Mouse (Mus musculus) midbrain, embryonic 16.5 days (tissue): ENCODE measurements around the gene Srr. TPM values are rescaled to one million over a fixed set of nuclear protein-coding genes. Genes with fewer than 3 reads are reported as not detected.

Experiments
- ATAC-seq: fragments of 200-750 bp; cut with Nextera tagmentation; 2 replicates; pipeline ENCODE4 v1.8.0; 2017; ENCODE audit warnings: moderate TSS enrichment
- H3K27ac ChIP-seq: fragments of 300-500 bp; sonication (generic); 2 replicates; pipeline ENCODE4 v1.5.1; 2014; ENCODE audit warnings: mild to moderate bottlenecking, low read length, mixed read lengths
- H3K27me3 ChIP-seq: fragments of 300-500 bp; sonication (generic); 2 replicates; pipeline ENCODE4 v1.6.1; 2014; ENCODE audit warnings: low read depth, low read length, mixed read lengths; ENCODE audit not compliant: control insufficient read depth, insufficient read depth
- H3K36me3 ChIP-seq: fragments of 300-500 bp; sonication (generic); 2 replicates; pipeline ENCODE4 v1.6.1; 2014; ENCODE audit warnings: mild to moderate bottlenecking, low read length, moderate library complexity, mixed read lengths; ENCODE audit not compliant: control insufficient read depth, insufficient read depth
- H3K4me1 ChIP-seq: fragments of 300-500 bp; sonication (generic); 2 replicates; pipeline ENCODE4 v1.6.1; 2014; ENCODE audit warnings: mild to moderate bottlenecking, low read length, mixed read lengths; ENCODE audit not compliant: control insufficient read depth, insufficient read depth
- H3K4me2 ChIP-seq: fragments of 300-500 bp; sonication (generic); 2 replicates; pipeline ENCODE4 v1.6.1; 2014; ENCODE audit warnings: mild to moderate bottlenecking, low read length, mixed read lengths
- H3K4me3 ChIP-seq: fragments of 300-500 bp; sonication (generic); 2 replicates; pipeline ENCODE4 v1.5.1; 2014; ENCODE audit warnings: low read depth, mild to moderate bottlenecking, low read length, moderate library complexity, mixed read lengths
- H3K9ac ChIP-seq: fragments of 300-500 bp; sonication (generic); 2 replicates; pipeline ENCODE4 v1.6.1; 2014; ENCODE audit warnings: low read depth, low read length, mixed read lengths
- H3K9me3 ChIP-seq: fragments of 300-500 bp; sonication (generic); replicated peaks from 2 replicates; pipeline ENCODE4 v1.6.1; 2014; ENCODE audit warnings: mild to moderate bottlenecking, low read length, mixed read lengths; ENCODE audit not compliant: control insufficient read depth, poor library complexity, severe bottlenecking
- WGBS: fragments of 180-500 bp; shearing (Covaris S2); extraction: QIAGEN DNeasy Blood & Tissue Kit; methylation state at CpG from one replicate; pipeline ENCODE4 v1.1.7; 2014; 5-methylcytosine and 5-hydroxymethylcytosine counted together
- polyA plus RNA-seq: library from polyadenylated mRNA; unstranded; fragments of >200 nt; fragmentation: Nextera tagmentation; extraction: Ambion mirVana; gene quantifications from 2 replicates; pipeline ENCODE4 v1.2.1, GENCODE M21; 2015

Srr gene
- polyA plus RNA-seq, 1 experiment from 2014 or later, result 40.9 TPM

DNA sequence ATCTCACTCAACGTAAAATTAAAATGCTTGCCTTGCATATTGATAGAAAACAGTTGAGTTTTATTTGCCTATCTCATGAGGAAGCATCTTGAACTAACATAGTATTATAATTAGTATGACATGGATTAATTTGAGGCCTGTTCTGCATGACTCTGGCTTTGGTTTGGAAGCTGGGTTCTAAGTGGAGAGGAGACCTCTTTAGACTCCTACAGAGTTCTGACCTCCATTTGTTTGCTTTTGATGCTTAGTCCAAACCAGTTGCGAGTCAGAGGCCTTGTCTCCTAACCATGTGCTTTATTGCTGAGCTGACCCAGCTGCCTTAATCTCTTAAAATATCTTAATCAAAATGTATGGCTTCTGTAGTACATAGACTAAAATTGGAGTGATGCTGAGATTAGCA, 31.9 kb upstream of the Srr start:
- Histone ChIP-seq H3K4me3 (no peak overlapping the region), H3K4me1 (no peaks in the 10 kb centered on the region), H3K9me3 (no peaks in the 10 kb centered on the region), H3K36me3 (0 out of 2 replicates have a peak, but pooled peaks cover 3% of the 10 kb centered on the region), H3K27ac (no peak overlapping the region), H3K9ac (no peak overlapping the region), H3K27me3 (no peaks in the 10 kb centered on the region), H3K4me2 (no peak overlapping the region)
- WGBS, result 83% methylated on average over 2 of the region's 2 CpGs
- ATAC-seq, result no peak

DNA sequence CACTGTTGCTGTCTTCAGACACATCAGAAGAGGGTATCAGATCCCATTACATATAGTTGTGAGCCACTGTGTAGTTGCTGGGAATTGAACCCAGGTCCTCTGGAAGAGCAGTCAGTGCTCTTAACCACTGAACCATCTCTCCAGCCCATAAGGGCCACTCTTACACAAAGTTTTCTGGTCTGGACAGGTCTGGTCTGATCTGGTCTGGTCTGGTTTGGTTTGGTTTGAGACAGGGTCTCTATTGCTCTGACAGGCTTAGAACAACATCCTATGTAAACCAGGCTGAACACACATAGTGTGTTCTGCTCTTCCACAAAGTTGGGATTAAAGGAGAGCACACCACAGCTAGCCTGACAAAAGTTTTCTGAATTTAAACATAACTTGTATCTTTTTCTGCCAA, 30.3 kb upstream of the Srr start:
- Histone ChIP-seq H3K9ac (no peak overlapping the region), H3K9me3 (no peaks in the 10 kb centered on the region), H3K4me2 (no peak overlapping the region), H3K36me3 (0 out of 2 replicates have a peak, but pooled peaks cover 3% of the 10 kb centered on the region), H3K4me1 (no peaks in the 10 kb centered on the region), H3K4me3 (no peak overlapping the region), H3K27me3 (no peaks in the 10 kb centered on the region), H3K27ac (no peak overlapping the region)
- ATAC-seq, result no peak

DNA sequence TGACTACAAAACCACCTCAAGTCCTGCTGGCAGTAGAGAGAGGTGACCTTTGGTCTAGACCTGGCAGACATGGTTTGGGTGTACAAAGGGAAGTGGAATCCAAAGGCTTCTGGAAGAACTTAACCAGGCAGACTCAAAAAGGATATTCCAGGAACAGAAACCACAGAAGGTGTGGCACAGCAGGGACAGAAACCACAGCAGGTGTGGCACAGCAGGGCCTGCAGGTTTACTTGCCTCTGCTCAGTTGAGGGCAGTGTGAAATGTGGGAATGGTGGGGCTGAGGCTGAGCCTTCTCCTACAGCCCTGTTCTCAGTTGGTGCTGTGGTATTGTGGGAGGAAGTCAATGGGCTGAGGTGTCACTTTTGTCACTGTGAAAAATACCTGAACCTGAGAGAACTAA, 29.2 kb upstream of the Srr start:
- ATAC-seq, result no peak
- Histone ChIP-seq H3K4me1 (no peaks in the 10 kb centered on the region), H3K4me3 (no peak overlapping the region), H3K9ac (no peak overlapping the region), H3K9me3 (no peaks in the 10 kb centered on the region), H3K27ac (no peak overlapping the region), H3K27me3 (no peaks in the 10 kb centered on the region), H3K36me3 (no peaks in the 10 kb centered on the region), H3K4me2 (no peak overlapping the region)

DNA sequence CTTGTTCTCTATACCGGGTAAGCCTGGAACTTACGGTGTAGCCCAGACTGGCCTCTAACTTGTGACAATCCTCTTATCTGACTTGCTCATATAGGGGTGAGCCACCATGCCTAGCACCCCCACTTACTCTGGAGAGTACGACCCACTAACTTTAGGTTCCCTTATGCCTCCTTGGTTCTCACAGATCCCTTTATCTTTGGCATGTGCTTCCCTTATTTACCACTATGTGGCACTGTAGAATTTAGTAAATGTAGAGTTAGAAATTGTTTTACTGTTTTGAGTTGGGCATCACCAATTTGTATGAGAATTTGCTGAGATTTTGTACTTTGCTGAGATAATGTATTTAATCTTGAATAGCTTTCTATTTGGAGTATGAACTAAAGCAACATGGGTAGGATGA, 20.6 kb upstream of the Srr start:
- Histone ChIP-seq H3K36me3 (peaks cover 15% of the 10 kb centered on the region; the same call in 1 of the 2 replicates), H3K4me2 (no peak overlapping the region), H3K9ac (no peak overlapping the region), H3K27me3 (no peaks in the 10 kb centered on the region), H3K4me3 (no peak overlapping the region), H3K4me1 (no peaks in the 10 kb centered on the region), H3K27ac (no peak overlapping the region), H3K9me3 (no peaks in the 10 kb centered on the region)
- no peak for ATAC-seq
- WGBS, result 87% methylated on average over 3 of the region's 3 CpGs

DNA sequence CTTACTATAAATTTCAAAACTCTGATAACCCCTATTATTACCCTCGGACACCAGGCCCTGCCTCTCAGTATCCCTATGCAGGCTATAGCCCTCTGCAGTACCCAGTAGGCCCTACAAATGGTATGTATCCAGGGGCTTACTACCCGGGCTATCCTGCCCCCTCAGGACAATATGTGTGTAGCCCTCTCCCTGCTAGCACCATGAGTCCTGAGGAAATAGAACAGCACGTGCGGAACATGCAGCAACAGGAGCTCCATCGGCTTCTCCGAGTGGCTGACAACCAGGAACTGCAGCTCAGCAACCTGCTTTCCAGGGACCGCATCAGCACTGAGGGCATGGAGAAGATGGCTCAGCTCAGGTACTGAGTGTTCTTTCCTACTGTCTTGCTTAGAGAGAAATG, 4.6 kb upstream of the Srr start:
- H3K4me3 ChIP-seq, result no peak overlapping the region
- H3K36me3 ChIP-seq, result peaks cover 24% of the 10 kb centered on the region
- H3K4me2 ChIP-seq, result no peak overlapping the region
- no peak overlapping the region for H3K9ac ChIP-seq
- H3K4me1 ChIP-seq, result peaks cover 12% of the 10 kb centered on the region
- H3K9me3 ChIP-seq, result no peaks in the 10 kb centered on the region
- H3K27ac ChIP-seq, result no peak overlapping the region
- ATAC-seq, result no peak
- WGBS, result 94% methylated on average over 7 of the region's 7 CpGs
- H3K27me3 ChIP-seq, result no peaks in the 10 kb centered on the region

DNA sequence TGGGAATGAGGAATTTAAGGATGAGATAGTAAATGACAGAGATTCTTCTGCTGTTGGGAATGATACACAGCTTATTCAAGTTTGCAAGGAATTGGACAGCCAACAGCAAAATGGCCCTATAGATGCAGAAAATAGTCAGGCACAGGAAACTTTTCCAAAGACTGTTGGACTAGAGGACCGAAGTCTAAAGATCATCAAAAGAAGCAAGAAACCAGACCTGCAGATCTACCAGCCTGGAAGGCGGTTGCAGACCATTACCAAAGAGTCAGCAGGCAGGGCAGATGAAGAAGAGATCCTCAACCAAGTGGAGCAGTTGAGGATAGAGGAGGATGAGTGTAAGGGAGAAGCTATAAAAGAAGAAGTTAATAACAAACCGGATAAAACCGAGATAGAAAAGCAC, 3.4 kb upstream of the Srr start:
- ATAC-seq, result no peak
- 95% methylated on average over 4 of the region's 4 CpGs for WGBS
- H3K36me3 ChIP-seq, result peaks cover 14% of the 10 kb centered on the region
- no peaks in the 10 kb centered on the region for H3K9me3 ChIP-seq
- no peak overlapping the region for H3K4me3 ChIP-seq
- H3K4me1 ChIP-seq, result peaks cover 18% of the 10 kb centered on the region
- no peaks in the 10 kb centered on the region for H3K27me3 ChIP-seq
- no peak overlapping the region for H3K9ac ChIP-seq
- H3K27ac ChIP-seq, result no peak overlapping the region
- H3K4me2 ChIP-seq, result no peak overlapping the region

DNA sequence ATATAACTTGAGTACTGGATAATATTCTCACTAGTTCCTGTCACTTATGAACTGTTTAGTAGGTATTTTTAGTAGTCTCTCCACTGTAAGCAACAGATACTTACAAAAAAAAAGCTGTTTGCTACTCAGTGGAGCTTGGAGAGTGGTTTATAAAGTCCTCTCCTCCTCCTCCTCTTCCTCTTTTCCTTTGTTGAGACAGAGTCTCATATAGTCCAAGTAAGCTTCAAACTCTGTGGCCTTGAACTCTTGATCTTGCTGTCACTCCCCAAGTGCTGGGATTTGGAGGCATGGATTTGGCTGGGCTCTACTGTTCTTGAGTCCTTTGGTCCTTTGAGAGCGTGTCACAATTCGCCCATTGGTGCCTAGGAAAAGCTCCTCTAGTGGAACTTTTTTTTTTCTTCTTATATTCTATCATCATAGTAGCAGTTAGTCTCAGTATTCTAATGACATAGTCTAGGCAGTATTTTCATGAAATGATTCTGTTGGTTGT, 1.5 kb upstream of the Srr start:
- Histone ChIP-seq H3K36me3 (peaks cover 2% of the 10 kb centered on the region; the same call in 1 of the 2 replicates), H3K9me3 (no peaks in the 10 kb centered on the region), H3K27ac (no peak overlapping the region), H3K4me2 (no peak overlapping the region), H3K4me3 (no peak overlapping the region), H3K9ac (no peak overlapping the region), H3K4me1 (peaks cover 20% of the 10 kb centered on the region), H3K27me3 (no peaks in the 10 kb centered on the region)
- no peak for ATAC-seq
- WGBS, result 86% methylated on average over 2 of the region's 2 CpGs

DNA sequence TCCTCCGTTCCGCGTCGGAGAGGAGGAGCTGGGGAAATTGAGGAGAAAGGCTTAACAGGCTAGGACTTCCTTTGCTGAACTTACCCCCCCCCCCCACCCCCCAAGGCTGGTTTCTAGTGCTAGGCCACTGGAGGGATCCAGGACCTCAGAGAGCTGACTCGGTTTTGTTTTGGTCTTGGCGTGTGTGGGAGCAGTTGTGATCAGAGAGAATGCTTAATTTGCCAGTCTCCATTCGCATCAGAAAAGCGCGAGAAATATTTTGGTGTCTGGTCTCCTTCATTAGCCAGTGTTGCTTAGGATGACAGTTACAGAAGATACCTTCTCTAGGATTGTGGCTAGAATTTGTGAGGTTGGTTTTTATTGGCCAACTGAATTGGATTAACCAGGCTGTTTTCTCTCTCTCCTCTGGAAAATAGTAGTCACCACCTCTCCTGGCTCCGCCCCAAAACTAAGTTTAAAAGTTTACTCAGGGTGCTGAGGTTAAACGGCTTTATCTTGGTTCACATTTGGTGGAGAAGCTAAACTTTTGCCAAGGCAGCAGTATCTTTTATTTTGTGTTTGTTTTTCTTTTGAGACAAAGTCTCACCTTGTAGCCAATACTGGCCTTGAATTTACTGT, 749 bp upstream of the Srr start:
- Histone ChIP-seq H3K4me3 (peak overlapping the region; percentile 97), H3K4me1 (peaks cover 20% of the 10 kb centered on the region), H3K27me3 (no peaks in the 10 kb centered on the region), H3K27ac (peak overlapping the region; percentile 96), H3K36me3 (no peaks in the 10 kb centered on the region; the same call in 1 of the 2 replicates), H3K9ac (peak overlapping the region; percentile 98), H3K9me3 (no peaks in the 10 kb centered on the region), H3K4me2 (peak overlapping the region; percentile 55)
- ATAC-seq, result no peak
- WGBS, result 8% methylated on average over 11 of the region's 11 CpGs

DNA sequence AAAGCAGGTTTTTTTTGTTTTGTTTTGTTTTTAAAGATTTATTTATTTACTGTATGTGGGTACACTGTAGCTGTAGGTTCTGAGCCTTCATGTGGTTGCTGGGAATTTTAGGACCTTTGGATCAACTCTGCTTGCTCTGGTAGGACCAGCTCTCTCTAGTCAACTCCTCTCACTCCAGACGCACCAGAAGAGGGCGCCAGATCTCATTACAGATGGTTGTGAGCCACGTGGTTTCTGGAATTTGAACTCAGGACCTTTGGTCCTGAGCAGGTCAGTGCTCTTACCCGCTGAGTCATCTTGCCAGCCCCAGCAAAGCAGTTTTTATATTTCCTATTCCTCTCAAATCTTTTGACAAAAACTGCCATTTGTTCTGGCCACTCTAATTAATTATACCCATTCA, 1.6 kb downstream of the Srr start:
- H3K27ac ChIP-seq, result no peak overlapping the region
- ATAC-seq, result no peak
- H3K9ac ChIP-seq, result no peak overlapping the region
- H3K4me1 ChIP-seq, result peaks cover 20% of the 10 kb centered on the region
- 59% methylated on average over 4 of the region's 4 CpGs for WGBS
- no peaks in the 10 kb centered on the region for H3K9me3 ChIP-seq
- no peaks in the 10 kb centered on the region for H3K27me3 ChIP-seq
- H3K36me3 ChIP-seq, result peaks cover 3% of the 10 kb centered on the region; the same call in 1 of the 2 replicates
- no peak overlapping the region for H3K4me3 ChIP-seq
- no peak overlapping the region for H3K4me2 ChIP-seq
